Mouse (Mus musculus): Measurements from ENCODE around the gene Pik3cg.
"Not testable (repeated sequence)": the region's sequence is repeated elsewhere in the genome, so short reads cannot be mapped to it uniquely, and the experiment has no call there.

Gene Pik3cg

DNA sequence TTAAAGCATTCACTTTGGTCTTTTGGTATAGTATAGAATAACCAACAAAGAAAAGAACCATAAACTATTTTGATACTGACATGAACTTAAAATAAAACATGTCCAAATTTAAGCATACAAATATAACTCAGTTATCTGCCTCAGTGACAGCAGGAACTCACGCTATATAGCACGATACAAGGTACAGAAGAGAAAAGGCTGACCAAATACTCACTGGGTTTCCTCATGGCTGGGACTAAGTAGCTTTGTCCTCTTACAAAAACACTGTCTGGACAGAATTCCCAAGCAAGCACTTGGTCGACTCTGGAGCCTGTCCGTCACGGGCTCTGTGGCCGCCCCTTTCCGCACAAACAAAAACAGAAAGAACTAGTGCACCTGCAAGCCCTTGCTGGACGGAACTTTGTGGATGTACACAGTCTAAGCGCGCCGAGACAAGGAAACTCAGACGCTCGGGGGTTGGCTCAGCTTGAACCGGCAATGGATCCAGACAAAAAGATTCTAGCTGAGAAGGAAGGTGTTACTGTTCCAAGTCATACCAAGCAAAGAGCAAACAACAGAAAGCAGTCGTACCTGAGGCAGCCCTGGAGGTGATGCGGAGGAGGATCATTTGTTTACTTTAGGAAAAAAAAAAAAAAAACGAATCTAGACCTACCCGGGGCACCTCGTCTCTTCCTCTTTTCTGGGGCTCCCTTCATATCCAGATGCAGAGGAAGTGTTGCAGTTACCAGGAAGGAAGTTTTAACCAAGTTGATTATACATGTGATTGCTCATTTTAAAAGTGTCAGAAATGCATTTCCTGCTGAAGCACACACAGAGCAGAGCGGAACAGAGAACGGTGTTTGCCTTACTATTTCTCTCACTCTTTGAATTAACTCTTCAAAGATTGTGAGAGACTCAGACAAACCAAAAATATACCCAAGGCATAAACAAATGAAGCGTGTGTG lies at the start of gene Pik3cg:
Gene Pik3cg (minus strand): TSS at position 712 of the 944 bp plus-strand sequence.
- in situ Hi-C loops (cut with MboI; ENCODE audit: low sequenced_read_pairs) = no loop called here

DNA sequence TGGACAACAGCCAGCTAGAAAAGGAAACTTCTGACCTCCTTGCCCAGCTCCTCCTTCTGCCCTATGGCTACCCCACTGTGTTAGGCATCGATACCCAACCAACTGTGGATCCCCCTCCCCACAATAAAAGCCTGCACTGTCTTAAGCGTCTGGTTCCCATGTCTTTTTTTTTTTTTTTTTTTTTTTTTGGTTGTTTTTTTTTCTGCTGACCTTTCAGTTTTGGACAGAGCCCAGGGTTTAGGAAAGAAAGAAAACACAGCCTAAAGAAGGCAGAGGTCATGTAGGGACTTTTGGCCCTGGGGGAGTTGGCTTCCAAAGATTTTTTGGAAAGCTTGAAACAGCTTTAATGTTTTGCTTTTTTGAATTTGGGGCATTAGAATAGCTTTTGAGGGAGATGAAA lies 40.0 kb upstream of the Pik3cg start:
- in situ Hi-C loops (cut with MboI; ENCODE audit: low sequenced_read_pairs) = loop anchor here (5.0 kb wide), 1 partner anchor 276 kb away; no protein-coding TSS in a partner anchor

DNA sequence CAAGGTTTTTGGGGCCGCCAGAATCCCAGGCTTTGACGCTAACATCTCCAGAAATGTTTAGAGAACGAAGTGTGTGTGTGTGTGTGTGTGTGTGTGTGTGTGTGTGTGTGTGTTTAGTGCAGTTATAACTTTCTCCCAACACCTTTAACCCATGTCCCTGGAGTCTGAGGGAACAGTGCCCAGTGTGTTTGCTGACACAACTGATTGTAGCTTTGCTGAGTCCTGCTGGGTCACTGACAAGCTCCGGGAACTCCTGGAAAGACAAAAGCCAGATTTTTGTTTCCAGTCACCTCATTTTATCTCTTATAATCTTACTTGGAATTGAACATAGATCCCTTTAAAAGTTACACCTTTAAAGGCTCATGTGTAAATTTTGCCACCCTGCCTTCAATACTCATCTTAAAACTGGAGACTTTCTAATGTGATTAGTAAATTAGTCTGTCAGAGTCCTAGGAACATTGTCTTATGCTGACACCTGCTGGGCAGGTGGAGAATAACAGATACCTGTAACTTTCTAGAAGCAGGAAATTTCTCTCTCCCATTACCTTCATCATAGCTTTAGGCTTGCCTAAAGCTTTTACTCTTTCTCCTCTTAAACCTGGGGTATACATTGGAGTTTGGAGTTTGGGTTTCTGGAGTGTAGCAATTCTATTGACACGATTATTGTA lies 37.2 kb upstream of the Pik3cg start:
- in situ Hi-C loops (cut with MboI; ENCODE audit: low sequenced_read_pairs) = loop anchor here (5.0 kb wide), 1 partner anchor 273 kb away; no protein-coding TSS in a partner anchor

DNA sequence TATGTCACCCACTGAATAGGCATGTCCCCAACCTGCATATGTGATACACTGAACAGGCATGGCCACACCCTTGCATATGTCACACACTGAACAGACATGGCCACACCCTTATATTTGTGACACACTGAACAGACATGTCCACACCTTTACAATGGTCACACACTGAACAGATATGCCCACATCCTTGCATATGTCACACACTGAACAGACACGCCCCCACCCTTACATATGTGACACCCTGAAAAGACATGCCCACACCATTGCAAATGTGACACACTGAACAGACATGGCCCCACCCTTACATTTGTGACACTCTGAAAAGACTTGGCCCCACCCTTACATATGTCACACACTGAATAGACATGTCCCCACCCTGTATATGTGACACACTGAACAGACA lies 35.1 kb upstream of the Pik3cg start:
- in situ Hi-C loops (cut with MboI; ENCODE audit: low sequenced_read_pairs) = no loop called here

DNA sequence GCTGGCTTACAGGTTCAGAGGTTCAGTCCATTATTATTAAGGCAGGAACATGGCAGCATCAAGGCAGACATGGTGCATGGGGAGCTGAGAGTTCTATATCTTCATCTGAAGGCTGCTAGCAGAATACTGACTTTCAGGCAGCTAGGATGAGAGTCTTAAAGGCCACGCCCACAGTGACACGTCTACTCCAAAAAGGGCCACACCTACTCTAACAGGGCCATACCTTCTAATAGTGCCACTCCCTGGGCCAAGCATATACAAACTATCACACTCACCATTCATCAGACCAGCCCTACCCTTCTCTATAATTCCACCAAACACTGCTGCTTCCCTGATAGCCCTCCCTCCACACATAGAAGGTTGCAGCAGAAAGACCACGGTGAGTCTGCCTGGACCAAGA lies 30.7 kb upstream of the Pik3cg start:
- in situ Hi-C loops (cut with MboI; ENCODE audit: low sequenced_read_pairs) = not testable (repeated sequence)

DNA sequence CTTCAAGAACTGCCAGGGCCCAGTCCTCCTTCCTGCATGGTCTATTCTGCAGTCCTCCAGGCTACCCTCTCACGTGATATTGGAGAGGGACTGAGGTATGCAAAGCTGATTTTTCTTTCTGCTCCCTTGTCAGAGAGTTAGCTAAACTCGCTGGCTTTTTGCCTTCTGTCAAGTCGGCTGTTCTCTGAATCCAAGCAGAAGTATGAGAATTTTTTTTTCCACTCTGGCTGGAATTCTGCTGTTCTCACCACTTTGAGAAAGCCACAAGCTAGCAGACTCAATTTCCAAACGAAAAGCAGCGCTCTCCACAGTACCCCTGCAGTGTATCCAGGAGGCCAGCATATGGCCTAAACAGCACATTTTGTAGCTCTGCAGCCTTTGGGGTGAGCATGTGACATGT lies 30.0 kb upstream of the Pik3cg start:
- in situ Hi-C loops (cut with MboI; ENCODE audit: low sequenced_read_pairs) = no loop called here

DNA sequence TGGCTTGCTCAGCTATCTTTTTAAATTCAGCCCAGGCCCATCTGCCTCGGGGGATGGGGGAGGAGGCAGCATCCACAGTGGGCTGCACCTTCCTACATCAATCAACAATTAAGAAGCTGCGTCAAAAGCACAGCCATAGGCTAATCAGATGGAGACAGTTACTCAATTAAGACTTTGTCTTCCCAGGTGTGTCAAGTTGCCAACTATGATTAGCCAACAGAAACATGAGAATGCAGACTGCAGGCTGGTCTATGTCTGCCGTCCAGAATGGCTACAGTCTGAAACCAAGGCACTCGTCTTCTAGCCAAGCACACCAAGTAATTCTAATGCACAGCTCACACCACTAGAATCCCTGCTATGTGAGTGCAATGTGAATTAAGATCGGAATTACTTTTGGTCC lies 29.4 kb upstream of the Pik3cg start:
- in situ Hi-C loops (cut with MboI; ENCODE audit: low sequenced_read_pairs) = no loop called here

DNA sequence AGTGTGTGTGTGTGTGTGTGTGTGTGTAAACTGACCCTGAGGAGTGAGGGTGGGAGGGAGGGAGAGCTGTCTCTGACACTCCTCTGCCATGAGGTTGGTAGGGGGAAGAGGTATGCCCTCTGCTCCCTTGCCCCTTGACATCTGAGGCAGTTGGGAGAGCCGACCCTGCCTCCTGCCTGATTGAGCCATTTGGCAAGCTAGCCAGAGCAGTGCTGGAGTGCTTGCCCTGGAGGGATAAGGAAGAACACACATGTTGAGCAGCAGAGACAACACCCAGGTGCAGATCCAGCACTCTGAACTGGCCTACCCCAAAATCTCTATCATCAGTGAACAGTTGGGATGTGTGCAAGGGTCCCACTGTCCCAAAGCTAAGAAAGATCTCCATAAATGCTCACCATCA lies 28.7 kb upstream of the Pik3cg start:
- in situ Hi-C loops (cut with MboI; ENCODE audit: low sequenced_read_pairs) = no loop called here

DNA sequence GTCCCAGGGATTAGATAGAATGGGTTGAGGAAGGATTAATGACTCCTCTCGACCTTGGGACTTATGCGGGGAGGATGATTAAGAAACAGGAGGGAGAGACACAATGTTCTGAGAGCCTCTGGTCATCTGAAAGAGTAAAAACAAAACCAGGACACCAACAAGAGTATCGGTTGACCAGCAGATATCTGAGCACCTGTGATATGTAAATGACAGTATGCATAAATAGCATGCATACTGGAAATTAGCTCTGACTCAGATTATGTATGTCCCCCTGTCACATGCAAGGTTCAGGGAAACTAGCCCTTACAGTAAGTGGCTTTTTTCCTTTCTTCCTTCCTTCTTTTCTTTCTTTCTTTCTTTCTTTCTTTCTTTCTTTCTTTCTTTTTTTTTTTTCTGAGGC lies 28.0 kb upstream of the Pik3cg start:
- in situ Hi-C loops (cut with MboI; ENCODE audit: low sequenced_read_pairs) = no loop called here

DNA sequence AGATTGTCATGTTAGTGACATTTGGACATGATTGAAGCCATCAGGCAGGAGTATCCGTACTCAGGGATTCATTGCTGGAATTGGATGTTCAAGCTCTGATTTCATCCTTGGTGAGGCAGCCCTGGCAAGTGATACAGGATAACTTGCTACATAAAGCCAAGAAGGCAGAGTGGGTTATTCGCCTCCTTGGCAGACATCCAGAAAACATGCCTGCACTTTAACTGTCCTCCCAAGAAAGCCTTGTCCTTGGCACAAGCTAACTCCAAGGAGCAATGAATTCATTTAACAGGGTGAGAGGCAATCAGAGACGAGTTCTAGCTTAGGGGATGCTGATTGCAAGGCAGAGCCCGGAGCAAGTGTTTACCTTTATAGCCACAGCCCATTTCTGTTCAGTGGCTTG lies 25.4 kb upstream of the Pik3cg start:
- in situ Hi-C loops (cut with MboI; ENCODE audit: low sequenced_read_pairs) = no loop called here

DNA sequence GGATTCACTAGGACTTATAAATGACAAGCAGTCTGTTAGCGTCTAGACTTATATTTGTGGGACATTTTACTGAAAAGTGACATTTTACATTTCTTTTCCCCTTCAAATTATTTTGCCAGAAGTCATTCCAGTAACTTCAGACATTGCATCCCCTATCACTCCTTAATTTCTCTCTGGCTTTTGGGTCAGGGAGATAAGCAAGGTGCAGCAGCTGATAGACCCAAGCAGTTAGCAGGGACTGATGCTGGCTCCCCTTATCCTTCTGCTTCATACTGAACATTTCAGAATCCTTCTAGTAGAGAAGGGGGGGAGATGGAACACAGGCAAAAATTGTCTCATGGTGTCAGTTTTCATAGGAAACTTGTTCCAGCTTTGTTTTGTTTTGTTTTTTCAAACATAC lies 22.9 kb upstream of the Pik3cg start:
- in situ Hi-C loops (cut with MboI; ENCODE audit: low sequenced_read_pairs) = no loop called here

DNA sequence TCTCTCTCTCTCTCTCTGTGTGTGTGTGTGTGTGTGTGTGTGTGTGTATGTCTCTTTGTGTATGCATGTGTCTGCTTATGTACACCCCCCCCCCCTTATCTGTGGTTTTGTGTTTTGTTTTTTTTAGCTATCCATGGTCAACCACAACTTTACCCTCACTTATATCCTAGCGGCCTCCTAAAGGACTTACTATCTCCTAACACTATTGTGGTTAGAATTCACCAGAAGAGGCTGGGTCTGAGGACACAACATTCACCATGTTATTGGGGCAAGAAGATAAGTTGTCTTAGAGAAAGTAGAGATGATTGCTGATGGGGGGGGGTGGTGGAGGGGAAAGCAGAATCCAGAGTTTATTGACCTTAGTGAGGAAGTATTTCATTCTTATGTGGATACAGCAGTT lies 15.2 kb upstream of the Pik3cg start:
- in situ Hi-C loops (cut with MboI; ENCODE audit: low sequenced_read_pairs) = no loop called here

DNA sequence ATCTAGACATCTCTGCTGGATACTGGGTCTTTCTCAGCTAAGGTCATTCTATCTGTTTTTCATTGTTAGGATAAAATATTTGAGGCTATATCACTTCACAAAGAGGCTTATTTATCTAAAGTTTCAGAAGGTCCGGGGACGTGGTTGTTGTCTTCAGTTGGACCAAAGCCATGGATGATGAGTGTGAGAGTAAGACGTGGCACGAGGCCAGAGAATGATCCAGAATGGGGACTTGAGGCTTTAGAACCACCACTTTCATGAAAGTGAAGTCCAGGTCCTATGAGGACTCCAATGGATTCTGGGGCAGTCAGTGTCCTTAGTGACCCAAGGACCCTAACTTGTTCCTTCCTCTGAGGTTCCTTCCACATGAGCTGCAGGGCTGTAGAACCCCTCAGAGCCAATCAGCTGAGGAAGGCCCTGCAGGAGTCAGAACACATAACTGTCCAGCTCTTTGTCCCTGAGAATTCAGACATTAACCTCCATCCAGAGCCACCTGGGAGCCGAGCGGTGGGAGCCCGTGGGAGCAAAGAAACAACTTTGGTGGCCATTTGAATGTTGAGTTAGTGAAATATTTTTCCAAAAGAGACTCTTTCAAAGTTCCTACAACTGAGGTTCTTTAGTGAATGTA lies 14.4 kb upstream of the Pik3cg start:
- in situ Hi-C loops (cut with MboI; ENCODE audit: low sequenced_read_pairs) = no loop called here

DNA sequence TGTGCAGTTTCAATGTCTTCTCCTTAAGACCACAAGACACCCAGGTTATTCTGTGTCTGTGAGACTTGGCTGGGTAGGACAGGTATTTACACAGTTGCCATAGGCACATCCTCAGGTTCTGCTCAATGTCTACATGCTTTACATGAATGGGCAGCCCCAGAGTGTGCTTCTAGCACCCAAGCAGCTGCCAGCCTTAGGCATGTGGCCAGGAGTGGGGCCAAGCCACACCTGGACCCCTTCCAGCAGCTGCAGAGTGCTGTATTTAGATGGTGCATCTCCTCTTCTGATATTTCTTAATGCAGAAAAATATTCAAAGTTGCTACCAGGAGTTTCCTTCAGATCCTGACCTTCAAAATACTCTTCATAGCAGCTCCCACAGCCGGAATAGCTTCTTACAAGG lies 11.9 kb upstream of the Pik3cg start:
- in situ Hi-C loops (cut with MboI; ENCODE audit: low sequenced_read_pairs) = no loop called here

DNA sequence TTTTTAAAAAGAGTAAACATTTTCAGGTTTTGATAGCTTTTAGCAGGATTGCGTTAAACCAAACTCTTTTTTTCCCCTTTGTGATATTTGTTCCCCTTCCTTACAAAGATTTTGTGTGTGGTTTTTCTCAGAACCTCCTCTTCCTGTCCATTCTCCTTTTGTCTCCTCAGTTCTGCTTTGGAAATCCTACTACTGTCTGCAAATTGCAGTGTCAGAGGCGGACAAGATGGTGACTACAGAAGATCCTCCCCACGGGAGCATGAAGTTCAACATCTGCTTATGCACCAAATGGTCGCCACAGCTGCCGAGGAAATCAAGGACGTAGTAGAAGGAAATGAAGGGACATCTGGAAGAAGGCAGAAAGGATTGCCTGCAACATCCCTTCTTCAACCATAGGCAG lies 6.7 kb upstream of the Pik3cg start:
- in situ Hi-C loops (cut with MboI; ENCODE audit: low sequenced_read_pairs) = no loop called here

DNA sequence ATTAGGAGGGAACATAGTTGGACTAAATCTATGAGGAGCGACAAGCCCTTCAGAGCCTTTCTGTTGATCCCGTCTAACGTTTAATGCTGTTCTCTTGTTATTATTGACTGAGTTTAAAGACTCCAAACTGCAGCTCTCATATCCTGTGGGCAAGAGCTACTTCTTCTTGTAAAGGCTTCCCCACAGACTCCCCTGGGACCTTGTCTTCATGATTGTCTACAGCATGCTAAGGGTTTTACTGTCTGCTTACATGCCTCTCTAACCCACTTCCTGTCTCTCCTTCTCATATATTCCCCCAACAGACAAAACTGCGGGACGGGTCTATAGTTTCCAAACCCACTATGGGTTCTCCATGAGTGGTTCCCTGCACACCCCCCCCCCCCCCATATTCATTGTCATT lies 4.2 kb upstream of the Pik3cg start:
- in situ Hi-C loops (cut with MboI; ENCODE audit: low sequenced_read_pairs) = no loop called here

DNA sequence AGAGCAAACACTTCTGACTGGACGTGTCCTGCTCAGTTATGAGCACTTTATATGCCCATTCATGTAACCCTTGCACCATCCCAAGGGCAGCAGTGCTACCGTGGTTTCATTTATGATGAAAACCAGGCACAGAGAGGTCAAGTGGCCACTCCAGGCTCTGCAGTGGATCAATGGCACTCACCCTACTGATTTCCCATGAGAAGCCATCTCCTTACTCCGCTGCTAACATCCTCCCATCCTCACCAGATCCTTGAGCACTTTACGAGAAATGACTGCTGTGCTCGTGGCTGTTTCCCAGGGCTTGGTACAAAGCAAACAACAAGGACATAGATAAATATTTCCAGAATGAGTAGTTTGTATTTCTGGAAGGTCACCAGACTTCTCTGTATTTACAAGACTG lies 3.7 kb upstream of the Pik3cg start:
- in situ Hi-C loops (cut with MboI; ENCODE audit: low sequenced_read_pairs) = no loop called here

DNA sequence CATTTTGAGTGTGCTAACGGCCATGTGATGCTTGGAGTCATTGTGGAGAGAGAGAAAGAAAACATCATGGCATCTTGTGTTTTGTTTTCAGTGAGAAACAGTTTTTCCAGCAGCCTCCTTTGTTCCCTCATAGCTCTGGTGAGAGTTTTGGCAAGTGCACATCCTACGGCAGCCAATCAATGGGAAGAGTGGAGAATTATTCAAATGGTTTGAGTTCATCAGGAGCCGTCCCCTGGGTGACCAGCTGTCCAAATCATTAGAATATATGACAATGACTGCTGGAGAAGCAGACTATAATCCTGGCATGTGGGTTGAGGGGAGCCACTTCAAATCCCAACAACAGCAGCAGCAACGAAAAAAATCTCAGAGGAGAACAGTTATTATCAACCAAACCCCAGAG lies 2.8 kb upstream of the Pik3cg start:
- in situ Hi-C loops (cut with MboI; ENCODE audit: low sequenced_read_pairs) = no loop called here

DNA sequence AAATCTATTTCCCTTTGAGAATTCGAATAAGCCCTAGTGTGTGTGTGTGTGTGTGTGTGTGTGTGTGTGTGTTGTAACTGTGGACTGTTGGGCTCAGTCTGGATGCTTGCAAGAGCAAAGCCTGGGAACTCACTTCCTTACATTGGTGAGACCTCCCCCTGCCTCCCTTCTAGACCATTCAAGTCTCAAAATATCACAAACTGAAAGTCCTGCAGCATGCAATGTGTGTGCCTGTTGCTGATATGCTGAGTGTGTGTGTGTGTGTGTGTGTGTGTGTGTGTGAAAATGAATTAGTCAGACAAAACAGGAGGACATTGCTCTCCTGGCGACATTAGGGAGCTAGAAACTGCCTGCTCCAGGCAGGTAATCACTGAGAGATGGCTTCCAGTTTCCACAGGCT lies 492 bp upstream of the Pik3cg start:
- in situ Hi-C loops (cut with MboI; ENCODE audit: low sequenced_read_pairs) = no loop called here

DNA sequence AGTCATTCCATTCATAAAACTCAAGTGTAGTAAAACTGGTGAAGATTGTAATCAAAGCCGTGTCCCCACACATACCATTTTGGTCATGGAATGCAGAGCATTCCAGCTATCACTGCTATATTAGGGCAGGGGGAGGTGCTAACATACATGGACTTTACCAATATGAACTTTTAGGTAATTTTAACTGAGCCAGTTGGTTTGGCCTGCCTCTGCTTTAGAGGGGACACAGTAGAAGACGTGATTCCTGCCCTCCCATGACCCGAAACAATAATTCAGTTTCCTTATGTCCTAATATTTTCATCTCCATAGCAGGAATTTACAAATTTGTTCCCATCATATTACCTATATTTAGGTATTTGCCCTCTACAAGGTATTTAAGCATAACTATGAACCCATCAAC lies 1.3 kb downstream of the Pik3cg start:
- in situ Hi-C loops (cut with MboI; ENCODE audit: low sequenced_read_pairs) = no loop called here

DNA sequence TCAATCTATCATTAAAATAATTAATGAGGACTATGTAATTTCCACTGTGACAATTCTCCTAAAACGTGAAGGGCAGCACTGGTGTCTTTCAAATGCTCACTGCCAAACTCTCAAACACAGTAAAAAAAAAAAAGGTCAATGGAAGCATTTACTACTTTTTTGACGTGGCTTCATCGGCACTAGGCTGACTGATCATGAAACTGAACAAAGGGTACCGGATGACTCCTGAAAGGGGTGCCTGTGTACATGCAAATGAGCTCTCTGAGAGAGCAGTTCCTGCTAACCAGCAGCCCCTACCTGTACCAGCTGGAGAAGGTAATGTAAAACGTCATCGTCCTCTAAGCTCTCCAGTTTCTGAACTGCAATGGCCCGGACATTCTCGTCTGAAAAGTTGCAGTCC lies 4.8 kb downstream of the Pik3cg start:
- in situ Hi-C loops (cut with MboI; ENCODE audit: low sequenced_read_pairs) = no loop called here

DNA sequence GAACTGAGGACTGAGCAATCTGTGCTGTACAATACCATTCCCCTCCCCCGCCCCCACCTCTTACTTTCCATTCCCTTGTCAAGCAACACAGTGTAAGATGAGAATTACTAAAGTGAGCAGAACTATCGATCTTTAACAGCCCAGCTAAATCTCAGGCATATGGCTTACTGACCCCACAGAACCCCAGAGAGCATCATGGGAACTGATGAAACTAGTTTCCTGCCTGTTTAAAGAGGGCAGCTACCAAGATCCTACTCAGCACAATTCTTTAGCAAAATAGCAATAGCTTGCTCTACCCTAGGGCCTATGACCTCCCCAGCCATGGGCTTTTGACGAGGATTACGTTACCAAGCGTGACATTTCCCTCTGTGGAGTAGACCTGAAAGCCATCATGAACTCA lies 5.9 kb downstream of the Pik3cg start:
- in situ Hi-C loops (cut with MboI; ENCODE audit: low sequenced_read_pairs) = no loop called here
